ENCODE assay signal across 30 mouse cellular contexts in genomic region chr1:193303096-193303495, GRCm38 (mm10). TPM values are rescaled to one million over a fixed set of nuclear protein-coding genes. Genes with fewer than 3 reads are reported as not detected.
A peak's percentile ranks its signal among the peaks of the same experiment; 100 is the strongest.
DNase-seq lines count a peak whose midpoint lies in the region; ATAC-seq and TF ChIP-seq lines count a peak whose summit lies in the region.
"Had no signal": no experiment of that assay in that cellular context is flagged by ENCODE, and none has a peak within 500 bp of the region (broad histone marks: within the 10 kb centered on the region; RNA-seq: fewer than 3 reads in every experiment).

No protein-coding gene starts in this region.

- no peak for DNase-seq in embryonic facial prominence, embryonic 10.5 days (ENCODE audit: low spot score)
- no peak for DNase-seq in lung, adult 2 months
- DNase-seq in heart, adult 9 months (ENCODE audit: low spot score in 2 of 2) = no peak
- DNase-seq: adrenal gland, postnatal 25 days; cerebellum, adult 11-12 months; cerebellum, postnatal 10 days; forebrain, postnatal 0 days; kidney, adult 9 months; kidney, postnatal 10 days; layer of hippocampus, postnatal 36 days; lung, postnatal 14 days; spleen, adult 18-20 months; thymus, postnatal 14 days had no signal

- ATAC-seq in embryonic facial prominence, embryonic 13.5 days (ENCODE audit: insufficient number of reproducible peaks, insufficient read depth, low FRiP score, low TSS enrichment, low read depth) = no peak
- ATAC-seq in lung, embryonic 15.5 days (ENCODE audit: borderline replicate concordance, extremely low read depth, low FRiP score, low TSS enrichment) = no peak
- ATAC-seq in embryonic facial prominence, embryonic 15.5 days (ENCODE audit: insufficient number of reproducible peaks, low FRiP score, low TSS enrichment, low read depth) = 0 out of 2 replicates have a peak, but pooled peaks have one; percentile 39
- ATAC-seq in stomach, embryonic 15.5 days (ENCODE audit: insufficient read depth, low FRiP score, low read depth) = no peak
- no peak for ATAC-seq in erythroblast, adult 5-6 weeks (replicated peaks; ENCODE audit: low FRiP score, poor library complexity, severe bottlenecking)
- ATAC-seq: forebrain, postnatal 0 days; intestine, postnatal 0 days; midbrain, embryonic 15.5 days; Patski had no signal

- peaks cover 9% of the 10 kb centered on the region for H3K4me1 ChIP-seq in embryonic facial prominence, embryonic 13.5 days
- H3K4me1 ChIP-seq in embryonic facial prominence, embryonic 10.5 days = peaks cover 11% of the 10 kb centered on the region
- H3K4me1 ChIP-seq in lung, embryonic 15.5 days = peaks cover 19% of the 10 kb centered on the region
- H3K4me1 ChIP-seq in lung, adult 2 months (ENCODE audit: control insufficient read depth, insufficient read depth, low read length) = no peaks in the 10 kb centered on the region; the same call in 1 of the 2 replicates
- H3K4me1 ChIP-seq in embryonic facial prominence, embryonic 15.5 days = peaks cover 7% of the 10 kb centered on the region; the same call in 1 of the 2 replicates
- H3K4me1 ChIP-seq in stomach, embryonic 15.5 days = 0 out of 2 replicates have a peak, but pooled peaks cover 7% of the 10 kb centered on the region

- no peak overlapping the region for H3K27ac ChIP-seq in embryonic facial prominence, embryonic 13.5 days
- H3K27ac ChIP-seq in embryonic facial prominence, embryonic 10.5 days (replicated peaks) = no peak overlapping the region
- H3K27ac ChIP-seq in lung, embryonic 15.5 days = 0 out of 2 replicates have a peak overlapping the region, but pooled peaks have one; percentile 89
- H3K27ac ChIP-seq in embryonic facial prominence, embryonic 15.5 days (replicated peaks) = no peak overlapping the region
- H3K27ac ChIP-seq in stomach, embryonic 15.5 days = no peak overlapping the region
- H3K27ac ChIP-seq: forebrain, embryonic 10.5 days; heart, embryonic 15.5 days; hindbrain, embryonic 13.5 days; limb, embryonic 10.5 days; limb, embryonic 15.5 days; liver, embryonic 14.5 days; midbrain, embryonic 15.5 days had no signal

- WGBS in embryonic facial prominence, embryonic 13.5 days = 52% methylated on average over 2 of the region's 2 CpGs
- 64% methylated on average over 2 of the region's 2 CpGs for WGBS in embryonic facial prominence, embryonic 10.5 days
- 59% methylated on average over 2 of the region's 2 CpGs for WGBS in lung, embryonic 15.5 days
- 45% methylated on average over 2 of the region's 2 CpGs for WGBS in lung, adult 2 months
- WGBS in embryonic facial prominence, embryonic 15.5 days = 63% methylated on average over 2 of the region's 2 CpGs
- WGBS in stomach, embryonic 15.5 days = 66% methylated on average over 2 of the region's 2 CpGs

- TF ChIP-seq POLR2A in lung, adult 2 months (IDR thresholded peaks at IDR 0.05; ENCODE audit: borderline replicate concordance, extremely low read depth, low read depth, low read length) = no peak

- H3K36me3 ChIP-seq in embryonic facial prominence, embryonic 13.5 days = no peaks in the 10 kb centered on the region
- H3K36me3 ChIP-seq in embryonic facial prominence, embryonic 10.5 days (replicated peaks) = no peaks in the 10 kb centered on the region
- no peaks in the 10 kb centered on the region for H3K36me3 ChIP-seq in lung, embryonic 15.5 days
- H3K36me3 ChIP-seq in embryonic facial prominence, embryonic 15.5 days = no peaks in the 10 kb centered on the region
- H3K36me3 ChIP-seq in stomach, embryonic 15.5 days = no peaks in the 10 kb centered on the region
- H3K36me3 ChIP-seq: forebrain, embryonic 10.5 days; heart, embryonic 15.5 days; hindbrain, embryonic 13.5 days; limb, embryonic 10.5 days; limb, embryonic 15.5 days; midbrain, embryonic 15.5 days had no signal

- no peak overlapping the region for H3K9ac ChIP-seq in embryonic facial prominence, embryonic 13.5 days
- H3K9ac ChIP-seq in lung, embryonic 15.5 days = no peak overlapping the region
- no peak overlapping the region for H3K9ac ChIP-seq in embryonic facial prominence, embryonic 15.5 days
- no peak overlapping the region for H3K9ac ChIP-seq in stomach, embryonic 15.5 days
- H3K9ac ChIP-seq: forebrain, postnatal 0 days; heart, embryonic 15.5 days; hindbrain, embryonic 13.5 days; limb, embryonic 15.5 days; liver, embryonic 14.5 days; midbrain, embryonic 15.5 days had no signal

- no peak for TF ChIP-seq CTCF in lung, adult 2 months (IDR thresholded peaks at IDR 0.05; ENCODE audit: insufficient read depth, low read length)

- no peaks in the 10 kb centered on the region for H3K27me3 ChIP-seq in embryonic facial prominence, embryonic 13.5 days
- peaks cover 13% of the 10 kb centered on the region; the same call in 1 of the 2 replicates for H3K27me3 ChIP-seq in embryonic facial prominence, embryonic 10.5 days (replicated peaks; ENCODE audit: low read depth, poor library complexity, severe bottlenecking)
- no peaks in the 10 kb centered on the region for H3K27me3 ChIP-seq in lung, embryonic 15.5 days
- H3K27me3 ChIP-seq in embryonic facial prominence, embryonic 15.5 days = no peaks in the 10 kb centered on the region
- no peaks in the 10 kb centered on the region for H3K27me3 ChIP-seq in stomach, embryonic 15.5 days (replicated peaks)
- H3K27me3 ChIP-seq: limb, embryonic 15.5 days; midbrain, embryonic 15.5 days; Patski had no signal

- H3K9me3 ChIP-seq in embryonic facial prominence, embryonic 13.5 days = no peaks in the 10 kb centered on the region
- H3K9me3 ChIP-seq in embryonic facial prominence, embryonic 10.5 days = no peaks in the 10 kb centered on the region
- no peaks in the 10 kb centered on the region for H3K9me3 ChIP-seq in lung, embryonic 15.5 days
- no peaks in the 10 kb centered on the region for H3K9me3 ChIP-seq in embryonic facial prominence, embryonic 15.5 days (replicated peaks)
- H3K9me3 ChIP-seq in stomach, embryonic 15.5 days = no peaks in the 10 kb centered on the region
- H3K9me3 ChIP-seq: forebrain, embryonic 10.5 days; heart, embryonic 15.5 days; hindbrain, embryonic 13.5 days; limb, embryonic 10.5 days; limb, embryonic 15.5 days; midbrain, embryonic 15.5 days had no signal

- H3K4me3 ChIP-seq in embryonic facial prominence, embryonic 13.5 days = no peak overlapping the region
- H3K4me3 ChIP-seq in embryonic facial prominence, embryonic 10.5 days = no peak overlapping the region
- no peak overlapping the region for H3K4me3 ChIP-seq in lung, embryonic 15.5 days
- no peak overlapping the region for H3K4me3 ChIP-seq in lung, adult 2 months (replicated peaks; ENCODE audit: extremely low read depth, low read depth, low read length)
- H3K4me3 ChIP-seq in embryonic facial prominence, embryonic 15.5 days (replicated peaks) = no peak overlapping the region
- no peak overlapping the region for H3K4me3 ChIP-seq in stomach, embryonic 15.5 days (replicated peaks)
- H3K4me3 ChIP-seq: forebrain, embryonic 10.5 days; heart, embryonic 15.5 days; hindbrain, embryonic 13.5 days; limb, embryonic 10.5 days; midbrain, embryonic 15.5 days had no signal

- H3K4me2 ChIP-seq in embryonic facial prominence, embryonic 13.5 days = 0 out of 2 replicates have a peak overlapping the region, but pooled peaks have one; percentile 44
- H3K4me2 ChIP-seq in lung, embryonic 15.5 days = peak overlapping the region; percentile 50; the same call in 1 of the 2 replicates
- 0 out of 2 replicates have a peak overlapping the region, but pooled peaks have one; percentile 34 for H3K4me2 ChIP-seq in embryonic facial prominence, embryonic 15.5 days (replicated peaks)
- H3K4me2 ChIP-seq in stomach, embryonic 15.5 days = peak overlapping the region; percentile 39; the same call in 1 of the 2 replicates
- H3K4me2 ChIP-seq: heart, embryonic 15.5 days; hindbrain, embryonic 13.5 days; midbrain, embryonic 15.5 days had no signal

RNA-seq across cellular contexts. Expression of gene G0s2, which starts 30.1 kb away (rescaled TPM):
- 21.8 and 27.8 TPM in 2 replicates for polyA plus RNA-seq in embryonic facial prominence, embryonic 13.5 days (2015; fragmentation: Nextera tagmentation; extraction: Ambion mirVana)
- polyA plus RNA-seq in embryonic facial prominence, embryonic 10.5 days (2016; fragmentation: Nextera tagmentation; extraction: Ambion mirVana) = 7.0 and 7.7 TPM in 2 replicates
- polyA plus RNA-seq in lung, embryonic 15.5 days (2015; fragmentation: Nextera tagmentation; extraction: Ambion mirVana) = 148 and 169 TPM in 2 replicates
- polyA plus RNA-seq in lung, adult 2 months (2012; rRNA removed) = 180 and 265 TPM in 2 replicates
- polyA plus RNA-seq in embryonic facial prominence, embryonic 15.5 days (2015; fragmentation: Nextera tagmentation; extraction: Ambion mirVana) = 29.5 and 30.8 TPM in 2 replicates
- 30.6 and 38.3 TPM in 2 replicates for polyA plus RNA-seq in stomach, embryonic 15.5 days (2015; fragmentation: Nextera tagmentation; extraction: Ambion mirVana)
- total RNA-seq in erythroblast, adult 5-6 weeks (2015; ENCODE audit: low replicate concordance) = 13.3 and 13.4 TPM in 2 replicates
- total RNA-seq in erythroblast, adult 5-6 weeks (2017; ENCODE audit: low replicate concordance) = 15.5 and 16.6 TPM in 2 replicates
- total RNA-seq: megakaryocyte-erythroid progenitor cell, adult 5-6 weeks; MEL had no signal
- polyA plus RNA-seq: Patski had no signal

RNA-seq across cellular contexts. Expression of gene Hsd11b1, which starts 39.2 kb away (rescaled TPM):
- polyA plus RNA-seq in embryonic facial prominence, embryonic 13.5 days (2015; fragmentation: Nextera tagmentation; extraction: Ambion mirVana) = 0.39 and 0.60 TPM in 2 replicates
- polyA plus RNA-seq in embryonic facial prominence, embryonic 10.5 days (2016; fragmentation: Nextera tagmentation; extraction: Ambion mirVana) = 0.41 TPM in 1 of 2 replicates, not detected in the other
- polyA plus RNA-seq in lung, embryonic 15.5 days (2015; fragmentation: Nextera tagmentation; extraction: Ambion mirVana) = 19.3 and 27.1 TPM in 2 replicates
- polyA plus RNA-seq in lung, adult 2 months (2012; rRNA removed) = 211 and 245 TPM in 2 replicates
- 6.8 and 6.9 TPM in 2 replicates for polyA plus RNA-seq in embryonic facial prominence, embryonic 15.5 days (2015; fragmentation: Nextera tagmentation; extraction: Ambion mirVana)
- 1.8 and 2.4 TPM in 2 replicates for polyA plus RNA-seq in stomach, embryonic 15.5 days (2015; fragmentation: Nextera tagmentation; extraction: Ambion mirVana)
- 55.6 and 58.0 TPM in 2 replicates for total RNA-seq in erythroblast, adult 5-6 weeks (2015; ENCODE audit: low replicate concordance)
- 11.5 and 18.0 TPM in 2 replicates for total RNA-seq in erythroblast, adult 5-6 weeks (2017; ENCODE audit: low replicate concordance)
- total RNA-seq: megakaryocyte-erythroid progenitor cell, adult 5-6 weeks; MEL had no signal
- polyA plus RNA-seq: hindbrain, embryonic 13.5 days; limb, embryonic 10.5 days; midbrain, embryonic 15.5 days; neural tube, embryonic 11.5 days had no signal
